Mouse (Mus musculus): Measurements from ENCODE around the gene Slc2a1.

- TF ChIP-seq POLR2A (IDR thresholded peaks at IDR 0.05; ENCODE audit: extremely low read depth, insufficient read depth, low read length) (no peak), CTCF (IDR thresholded peaks at IDR 0.05; ENCODE audit: low read depth, low read length) (no peak)
Observed at GRCm38 (mm10) chr4:119138776-119139175, 30.3 kb downstream of the Slc2a1 start.

Data from liver, adult 2 months (tissue).